Mouse (Mus musculus) ES-Bruce4 (cell line): ENCODE data around the gene Pdgfc. TPM values are rescaled to one million over a fixed set of nuclear protein-coding genes. Genes with fewer than 3 reads are reported as not detected.
"Not testable (repeated sequence)": the region's sequence is repeated elsewhere in the genome, so short reads cannot be mapped to it uniquely, and the experiment has no call there.

Experiments
- H3K27ac ChIP-seq: 2 replicates; pipeline ENCODE4 v1.5.1; 2012; ENCODE audit warnings: low read length, inconsistent platforms; ENCODE audit not compliant: insufficient read depth
- H3K27me3 ChIP-seq: 2 replicates; pipeline ENCODE4 v1.6.1; 2012; ENCODE audit warnings: mild to moderate bottlenecking, low read length, inconsistent platforms; ENCODE audit not compliant: control insufficient read depth, poor library complexity, insufficient read depth, severe bottlenecking
- H3K36me3 ChIP-seq: 2 replicates; pipeline ENCODE4 v1.6.1; 2012; ENCODE audit warnings: inconsistent platforms, mild to moderate bottlenecking, low read length, moderate library complexity; ENCODE audit not compliant: control insufficient read depth, poor library complexity, insufficient read depth, severe bottlenecking
- H3K4me1 ChIP-seq: one replicate; pipeline ENCODE4 v1.8.1; 2011; ENCODE audit warnings: low read length; ENCODE audit not compliant: control insufficient read depth, insufficient read depth
- H3K4me3 ChIP-seq: 2 replicates; pipeline ENCODE4 v1.5.1; 2011; ENCODE audit warnings: low read depth, mild to moderate bottlenecking, low read length
- H3K9ac ChIP-seq: 2 replicates; pipeline ENCODE4 v1.6.1; 2012; ENCODE audit warnings: low read depth, mild to moderate bottlenecking, inconsistent platforms; ENCODE audit not compliant: poor library complexity, severe bottlenecking
- H3K9me3 ChIP-seq: replicated peaks from 2 replicates; pipeline ENCODE4 v1.6.1; 2012; ENCODE audit warnings: mild to moderate bottlenecking, low read length, inconsistent platforms; ENCODE audit not compliant: control insufficient read depth, poor library complexity, insufficient read depth, severe bottlenecking
- CTCF ChIP-seq: IDR thresholded peaks from one replicate; pipeline ENCODE4 v1.8.1; 2011; ENCODE audit warnings: low read depth, low read length
- EP300 ChIP-seq: IDR thresholded peaks from 2 replicates; pipeline ENCODE4 v1.6.1; 2011; ENCODE audit warnings: low read depth, low read length; ENCODE audit not compliant: insufficient read depth
- POLR2A ChIP-seq: IDR thresholded peaks from one replicate; pipeline ENCODE4 v1.8.1; 2011; ENCODE audit warnings: low read length; ENCODE audit not compliant: insufficient read depth
- polyA plus RNA-seq: library from polyadenylated mRNA; stranded (reverse); fragments of >200 nt; gene quantifications from 2 replicates; pipeline ENCODE4 v1.2.4, GENCODE M21; 2011; ENCODE audit warnings: low read depth; ENCODE audit not compliant: missing spikeins, insufficient read depth, insufficient read length

Gene Pdgfc
- polyA plus RNA-seq, 1 experiment = 5.5 TPM

DNA sequence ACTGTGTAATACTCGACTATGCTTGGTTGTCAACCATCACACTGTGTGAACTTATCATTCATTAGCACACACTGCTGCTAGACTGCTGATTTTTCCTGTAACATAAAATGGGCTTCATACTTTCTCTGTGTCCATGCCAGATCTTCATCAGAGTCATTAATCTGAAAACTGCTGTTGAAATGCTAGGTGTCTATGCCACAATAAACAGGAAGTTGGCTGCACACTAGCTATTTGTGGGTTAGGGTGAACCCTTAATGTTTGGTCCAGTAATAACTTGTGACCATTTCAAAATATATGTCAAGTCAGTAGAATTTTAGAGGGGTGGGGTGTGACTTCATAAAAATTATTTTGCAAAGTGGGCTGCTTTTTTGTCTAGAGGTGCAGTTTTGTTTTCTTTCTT lies 84.4 kb downstream of the Pdgfc start:
- Histone ChIP-seq H3K4me1 (no peaks in the 10 kb centered on the region), H3K27me3 (no peaks in the 10 kb centered on the region), H3K9ac (no peak overlapping the region), H3K27ac (no peak overlapping the region), H3K36me3 (no peaks in the 10 kb centered on the region), H3K9me3 (no peaks in the 10 kb centered on the region), H3K4me3 (no peak overlapping the region)
- TF ChIP-seq POLR2A = no peak
- no peak for TF ChIP-seq EP300
- TF ChIP-seq CTCF = no peak

GRCm38 (mm10) chr3:81121731-81122130 lies 85.5 kb downstream of the Pdgfc start:
- peaks cover 2% of the 10 kb centered on the region; the same call in 1 of the 2 replicates for H3K9me3 ChIP-seq
- H3K9ac ChIP-seq = no peak overlapping the region
- no peaks in the 10 kb centered on the region for H3K4me1 ChIP-seq
- H3K27me3 ChIP-seq = no peaks in the 10 kb centered on the region
- H3K27ac ChIP-seq = no peak overlapping the region
- no peaks in the 10 kb centered on the region for H3K36me3 ChIP-seq
- TF ChIP-seq EP300 (no peak), CTCF (no peak), POLR2A (no peak)
- no peak overlapping the region for H3K4me3 ChIP-seq

DNA sequence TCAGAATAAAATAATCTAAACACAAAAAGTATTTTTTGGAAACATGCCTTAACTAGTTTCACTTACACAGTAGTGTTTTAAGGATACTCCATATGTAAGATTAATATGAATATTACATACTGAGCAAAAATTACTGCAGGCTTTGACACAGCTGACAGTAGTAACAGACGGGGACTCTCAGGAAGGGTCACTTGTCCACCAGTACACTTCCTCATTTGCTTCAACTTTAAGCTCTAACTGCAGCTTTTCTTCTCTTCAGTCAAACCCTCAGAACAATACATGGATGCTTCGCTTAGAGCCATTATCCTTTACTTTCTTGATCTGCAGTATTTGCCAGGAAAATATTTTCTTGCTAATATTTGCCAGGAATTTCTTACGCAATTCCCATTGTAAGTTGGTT lies 87.2 kb downstream of the Pdgfc start:
- no peak overlapping the region for H3K4me3 ChIP-seq
- H3K36me3 ChIP-seq = no peaks in the 10 kb centered on the region
- no peaks in the 10 kb centered on the region for H3K4me1 ChIP-seq
- peaks cover 3% of the 10 kb centered on the region; the same call in 1 of the 2 replicates for H3K9me3 ChIP-seq
- H3K27me3 ChIP-seq = no peaks in the 10 kb centered on the region
- TF ChIP-seq EP300 (no peak), CTCF (no peak), POLR2A (no peak)
- no peak overlapping the region for H3K27ac ChIP-seq
- no peak overlapping the region for H3K9ac ChIP-seq

DNA sequence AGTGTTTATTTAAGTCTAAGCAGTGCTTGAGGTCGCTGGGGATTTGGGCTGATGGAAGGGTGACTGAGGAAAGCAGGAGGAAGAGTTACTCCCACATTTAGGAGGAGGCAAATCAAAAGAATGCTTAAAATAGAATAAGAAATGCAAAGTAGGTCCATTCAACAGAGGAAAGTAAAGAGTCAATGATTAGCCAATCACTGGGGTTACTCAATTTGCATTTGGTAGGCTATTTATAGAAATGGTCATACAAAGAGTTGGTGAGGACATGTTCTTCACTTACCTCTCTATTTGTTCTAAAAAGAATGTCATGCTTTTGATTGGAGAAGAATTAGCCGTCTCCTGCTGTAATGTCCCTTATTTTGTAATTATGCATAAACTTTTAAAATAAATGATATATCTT lies 90.8 kb downstream of the Pdgfc start:
- TF ChIP-seq POLR2A (no peak), CTCF (no peak), EP300 (no peak)
- Histone ChIP-seq H3K27me3 (no peaks in the 10 kb centered on the region), H3K4me1 (no peaks in the 10 kb centered on the region), H3K9ac (no peak overlapping the region), H3K4me3 (no peak overlapping the region), H3K27ac (no peak overlapping the region), H3K36me3 (no peaks in the 10 kb centered on the region), H3K9me3 (peaks cover 3% of the 10 kb centered on the region; the same call in 1 of the 2 replicates)

DNA sequence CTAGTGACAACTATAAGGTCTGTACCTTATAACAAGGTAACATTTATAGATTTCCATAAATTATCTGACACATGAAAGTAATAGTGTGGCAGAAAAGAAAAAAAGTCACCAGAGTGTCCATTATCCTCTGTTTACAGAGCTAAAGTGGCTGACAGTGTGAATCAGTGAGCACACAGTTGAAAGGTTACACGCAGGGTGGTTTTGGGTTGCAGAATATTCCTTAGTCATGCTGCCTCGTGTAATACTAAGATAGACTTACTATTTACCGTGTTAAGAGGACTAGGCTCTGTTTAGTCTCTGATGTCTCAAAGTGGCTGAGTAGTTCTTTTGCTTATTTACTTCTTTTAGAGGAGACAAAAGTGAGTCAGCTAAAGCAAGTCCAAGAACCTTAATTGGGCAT lies 100.8 kb downstream of the Pdgfc start:
- Histone ChIP-seq H3K9ac (no peak overlapping the region), H3K4me1 (no peaks in the 10 kb centered on the region), H3K36me3 (no peaks in the 10 kb centered on the region), H3K9me3 (no peaks in the 10 kb centered on the region), H3K4me3 (no peak overlapping the region), H3K27me3 (no peaks in the 10 kb centered on the region), H3K27ac (no peak overlapping the region)
- no peak for TF ChIP-seq CTCF
- TF ChIP-seq POLR2A = no peak
- no peak for TF ChIP-seq EP300

GRCm38 (mm10) chr3:81138030-81138429 lies 101.8 kb downstream of the Pdgfc start:
- H3K4me1 ChIP-seq, H3K9me3 ChIP-seq, H3K27ac ChIP-seq, H3K9ac ChIP-seq, H3K27me3 ChIP-seq, H3K4me3 ChIP-seq, H3K36me3 ChIP-seq: not testable (repeated sequence)
